Mouse (Mus musculus): ENCODE data around the gene Ugp2. TPM values are rescaled to one million over a fixed set of nuclear protein-coding genes. Genes with fewer than 3 reads are reported as not detected.

The Ugp2 gene
- total and polyA plus RNA-seq, 3 experiments = 17.7 to 44.1 (median 24.1) TPM

GRCm38 (mm10) chr11:21414911-21415381 is 43.9 kb upstream of the Ugp2 start:
- H3K9ac ChIP-seq (ENCODE audit: insufficient read depth, low read depth) = no peak overlapping the region
- H3K36me3 ChIP-seq (replicated peaks in 1 of 2; ENCODE audit: control insufficient read depth in 1 of 2, insufficient read depth in 1 of 2, low read length in 1 of 2) = no peaks in the 10 kb centered on the region
- no peaks in the 10 kb centered on the region for H3K79me2 ChIP-seq (replicated peaks; ENCODE audit: control insufficient read depth, extremely low read depth, insufficient read depth, poor library complexity, severe bottlenecking)
- in situ Hi-C loops (cut with MboI; ENCODE audit: low pct_ligation_motif_present, low pct_unique_long_range_greater_than_20kb, low sequenced_read_pairs) = no loop called here
- no peak for TF ChIP-seq UBTF (IDR thresholded peaks at IDR 0.05; ENCODE audit: low read depth, low read length)
- no peak for TF ChIP-seq RAD21 (IDR thresholded peaks at IDR 0.05; ENCODE audit: low read depth, low read length)
- TF ChIP-seq JUND (conservative IDR thresholded peaks at IDR 0.05; ENCODE audit: low read depth, low read length) = no peak
- TF ChIP-seq TBP (conservative IDR thresholded peaks at IDR 0.05; ENCODE audit: low read depth, low read length) = no peak
- TF ChIP-seq HCFC1 (IDR thresholded peaks at IDR 0.05; ENCODE audit: low read depth, low read length) = no peak
- no peak for TF ChIP-seq POLR2AphosphoS2 (IDR thresholded peaks at IDR 0.05; ENCODE audit: low read depth, low read length)
- no peak for TF ChIP-seq CHD2 (IDR thresholded peaks at IDR 0.05; ENCODE audit: low read length)
- no peak for TF ChIP-seq POLR2A (IDR thresholded peaks at IDR 0.05; ENCODE audit: low read depth, low read length)
- TF ChIP-seq ZC3H11A (IDR thresholded peaks at IDR 0.05; ENCODE audit: low read depth, low read length) = no peak
- no peak for TF ChIP-seq ZMIZ1 (IDR thresholded peaks at IDR 0.05; ENCODE audit: low read depth, low read length)
- no peak for TF ChIP-seq KAT2A (IDR thresholded peaks at IDR 0.05; ENCODE audit: insufficient replicate concordance, low read length)
- TF ChIP-seq BHLHE40 (IDR thresholded peaks at IDR 0.05; ENCODE audit: low read depth, low read length) = no peak
- no peak for TF ChIP-seq SIN3A (IDR thresholded peaks at IDR 0.05; ENCODE audit: low read length)
- no peak for TF ChIP-seq ETS1 (conservative IDR thresholded peaks at IDR 0.05; ENCODE audit: low read depth, low read length)
- no peak for TF ChIP-seq CHD1 (IDR thresholded peaks at IDR 0.05; ENCODE audit: low read depth, low read length)
- TF ChIP-seq CTCF (conservative IDR thresholded peaks at IDR 0.05 in 1 of 2, IDR thresholded peaks at IDR 0.05 in 1 of 2; ENCODE audit: low read depth in 2 of 2, low read length in 2 of 2) = no peak
- no peak for TF ChIP-seq E2F4 (IDR thresholded peaks at IDR 0.05; ENCODE audit: insufficient replicate concordance, low read depth, low read length)
- no peak for TF ChIP-seq NELFE (IDR thresholded peaks at IDR 0.05; ENCODE audit: low read depth, low read length)
- TF ChIP-seq PAX5 (IDR thresholded peaks at IDR 0.05; ENCODE audit: low read length) = no peak
- no peak for TF ChIP-seq USF1 (IDR thresholded peaks at IDR 0.05; ENCODE audit: low read depth, low read length)
- H3K4me2 ChIP-seq (ENCODE audit: insufficient read depth, low read depth, poor library complexity, severe bottlenecking) = no peak overlapping the region
- H3K27ac ChIP-seq (ENCODE audit: insufficient read depth, low read depth) = no peak overlapping the region
- no peaks in the 10 kb centered on the region for H3K27me3 ChIP-seq (replicated peaks)
- no peak overlapping the region for H3K4me3 ChIP-seq (replicated peaks in 1 of 3; ENCODE audit: low read depth in 2 of 3, low read length in 2 of 3, poor library complexity in 1 of 3)
- no peaks in the 10 kb centered on the region for H3K4me1 ChIP-seq (ENCODE audit: control insufficient read depth in 1 of 2, insufficient read depth in 2 of 2)
- dilution Hi-C loops (cut with MboI; ENCODE audit: extremely low pct_ligation_motif_present, extremely low pct_unique_long_range_greater_than_20kb, low sequenced_read_pairs) = no loop called here
- DNase-seq (ENCODE audit: extremely low read depth) = no peak
- no peaks in the 10 kb centered on the region for H3K9me3 ChIP-seq (replicated peaks; ENCODE audit: low read length)

- no peak overlapping the region for H3K4me3 ChIP-seq (replicated peaks in 1 of 3; ENCODE audit: low read depth in 2 of 3, low read length in 2 of 3, poor library complexity in 1 of 3)
- TF ChIP-seq RCOR1 (conservative IDR thresholded peaks at IDR 0.05; ENCODE audit: low read depth, low read length) (no peak), RAD21 (IDR thresholded peaks at IDR 0.05; ENCODE audit: low read depth, low read length) (no peak), GABPA (IDR thresholded peaks at IDR 0.05; ENCODE audit: insufficient replicate concordance, low read depth, low read length) (no peak), POLR2A (IDR thresholded peaks at IDR 0.05; ENCODE audit: low read depth, low read length) (no peak), ZNF384 (IDR thresholded peaks at IDR 0.05; ENCODE audit: low read depth, low read length) (no peak), NRF1 (IDR thresholded peaks at IDR 0.05; ENCODE audit: low read depth, low read length) (no peak), NELFE (IDR thresholded peaks at IDR 0.05; ENCODE audit: low read depth, low read length) (no peak), SIN3A (IDR thresholded peaks at IDR 0.05; ENCODE audit: low read length) (no peak), ZC3H11A (IDR thresholded peaks at IDR 0.05; ENCODE audit: low read depth, low read length) (no peak), SMC3 (IDR thresholded peaks at IDR 0.05; ENCODE audit: low read depth, low read length) (no peak), MAZ (IDR thresholded peaks at IDR 0.05; ENCODE audit: low read depth, low read length) (no peak), IRF4 (IDR thresholded peaks at IDR 0.05; ENCODE audit: low read depth, low read length) (no peak)
- no peaks in the 10 kb centered on the region for H3K79me2 ChIP-seq (replicated peaks; ENCODE audit: control insufficient read depth, extremely low read depth, insufficient read depth, poor library complexity, severe bottlenecking)
- H3K36me3 ChIP-seq (replicated peaks in 1 of 2; ENCODE audit: control insufficient read depth in 1 of 2, insufficient read depth in 1 of 2, low read length in 1 of 2) = no peaks in the 10 kb centered on the region
- H3K9ac ChIP-seq (ENCODE audit: insufficient read depth, low read depth) = no peak overlapping the region
- no peak overlapping the region for H3K27ac ChIP-seq (ENCODE audit: insufficient read depth, low read depth)
- no peak overlapping the region for H3K4me2 ChIP-seq (ENCODE audit: insufficient read depth, low read depth, poor library complexity, severe bottlenecking)
- H3K4me1 ChIP-seq (ENCODE audit: control insufficient read depth in 1 of 2, insufficient read depth in 2 of 2) = peaks cover 0 to 3% of the 10 kb centered on the region in 2 experiments; a peak in 2 of 4 replicates
- no peak for DNase-seq (ENCODE audit: extremely low read depth)
- dilution Hi-C loops (cut with MboI; ENCODE audit: extremely low pct_ligation_motif_present, extremely low pct_unique_long_range_greater_than_20kb, low sequenced_read_pairs) = no loop called here
- in situ Hi-C loops (cut with MboI; ENCODE audit: low pct_ligation_motif_present, low pct_unique_long_range_greater_than_20kb, low sequenced_read_pairs) = no loop called here
- H3K9me3 ChIP-seq (replicated peaks; ENCODE audit: low read length) = no peaks in the 10 kb centered on the region
- H3K27me3 ChIP-seq (replicated peaks) = no peaks in the 10 kb centered on the region
Measured at GRCm38 (mm10) chr11:21406668-21407067, 35.7 kb upstream of the Ugp2 start.

All from CH12.LX (cell line).